Mouse (Mus musculus): ENCODE measurements around the gene Zfp330. TPM values are rescaled to one million over a fixed set of nuclear protein-coding genes. Genes with fewer than 3 reads are reported as not detected.

Gene Zfp330
- 78.3 and 79.0 TPM in 2 replicates for polyA plus RNA-seq (2016; fragmentation: Nextera tagmentation; extraction: Ambion mirVana)

DNA sequence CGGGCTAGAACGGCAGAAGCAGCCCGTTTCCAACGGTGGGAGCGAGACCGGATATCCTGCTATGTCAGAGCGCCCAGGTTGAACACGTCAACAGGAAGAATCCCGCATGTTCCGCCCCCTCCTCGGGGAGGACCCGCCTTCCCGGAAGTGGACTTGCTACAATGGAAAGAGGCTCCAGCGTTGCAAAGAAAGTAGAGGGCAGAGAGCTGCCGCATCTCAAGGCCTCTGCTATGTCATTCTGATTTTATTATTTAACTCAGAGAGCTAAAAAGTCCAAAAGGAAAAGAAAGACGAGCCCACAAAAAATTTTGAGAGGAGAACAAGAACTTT is at the start of gene Zfp330:
TSS of gene Zfp330 (minus strand) at position 68 of the 330 bp plus-strand sequence.
- peak within 1 kb of the TSS; percentile 94 for H3K27ac ChIP-seq
- 1% methylated on average over 16 of the region's 16 CpGs for WGBS
- H3K27me3 ChIP-seq (ENCODE audit: low read depth, poor library complexity, severe bottlenecking): no peaks in the 10 kb centered on the region
- H3K9me3 ChIP-seq (replicated peaks): no peaks in the 10 kb centered on the region
- peaks cover 12% of the 10 kb centered on the region for H3K4me1 ChIP-seq
- peak within 1 kb of the TSS; percentile 88 for H3K4me3 ChIP-seq
- peaks cover 38% of the 10 kb centered on the region for H3K36me3 ChIP-seq
- DNase-seq (ENCODE audit: low spot score): peak; percentile 89

DNA sequence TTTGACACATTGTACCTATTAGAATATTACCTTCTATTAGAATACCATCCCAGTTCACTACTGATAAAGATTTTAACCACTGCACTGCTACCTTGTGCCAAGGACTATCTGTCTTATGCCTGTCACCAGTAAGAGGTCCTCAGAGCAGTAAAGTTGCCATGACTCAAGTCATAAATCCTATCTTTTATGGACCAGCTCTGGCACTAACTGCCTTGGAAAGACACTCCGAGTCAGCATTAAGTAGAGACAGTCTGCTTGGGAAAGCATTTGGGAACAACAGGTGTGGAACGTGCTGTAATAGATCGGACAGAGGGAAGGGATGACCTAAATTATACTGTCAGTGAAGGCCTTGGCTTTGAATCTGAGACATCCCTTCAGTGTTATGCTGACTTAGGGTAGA is 4.0 kb upstream of the Zfp330 start:
- DNase-seq (ENCODE audit: low spot score): no peak
- no peaks in the 10 kb centered on the region for H3K36me3 ChIP-seq
- H3K4me1 ChIP-seq: peaks cover 9% of the 10 kb centered on the region

DNA sequence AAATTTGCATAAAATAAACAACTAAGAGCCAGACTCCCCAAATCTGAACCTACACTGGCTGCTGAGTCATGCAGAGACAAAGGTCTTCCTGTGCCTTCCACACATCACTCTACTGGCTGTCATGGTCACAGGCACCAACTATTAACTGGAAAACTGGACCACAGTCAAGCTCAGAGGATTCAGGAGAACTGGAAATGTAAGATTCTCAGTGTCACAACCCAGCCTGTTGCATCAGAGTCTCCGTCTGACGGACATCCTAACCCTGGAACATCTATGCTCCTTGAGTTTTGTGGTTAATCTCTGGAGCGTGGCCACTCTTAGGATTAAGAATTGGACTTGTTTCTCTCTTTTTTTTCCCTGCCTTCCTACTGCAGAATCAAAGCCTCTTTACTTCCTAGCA is 3.4 kb upstream of the Zfp330 start:
- Histone ChIP-seq H3K27ac (no peak overlapping the region), H3K4me1 (peaks cover 12% of the 10 kb centered on the region), H3K27me3 (ENCODE audit: low read depth, poor library complexity, severe bottlenecking) (no peaks in the 10 kb centered on the region), H3K4me3 (no peak overlapping the region), H3K9me3 (replicated peaks) (no peaks in the 10 kb centered on the region), H3K36me3 (peaks cover 4% of the 10 kb centered on the region)
- WGBS: 92% methylated on average over 3 of the region's 3 CpGs
- DNase-seq (ENCODE audit: low spot score): no peak

More for the DNA sequence above, 4.0 kb upstream of the Zfp330 start:
- Histone ChIP-seq H3K9me3 (replicated peaks) (no peaks in the 10 kb centered on the region), H3K4me3 (no peak overlapping the region), H3K27ac (no peak overlapping the region), H3K27me3 (ENCODE audit: low read depth, poor library complexity, severe bottlenecking) (no peaks in the 10 kb centered on the region)
- 31% methylated on average over 3 of the region's 3 CpGs for WGBS

DNA sequence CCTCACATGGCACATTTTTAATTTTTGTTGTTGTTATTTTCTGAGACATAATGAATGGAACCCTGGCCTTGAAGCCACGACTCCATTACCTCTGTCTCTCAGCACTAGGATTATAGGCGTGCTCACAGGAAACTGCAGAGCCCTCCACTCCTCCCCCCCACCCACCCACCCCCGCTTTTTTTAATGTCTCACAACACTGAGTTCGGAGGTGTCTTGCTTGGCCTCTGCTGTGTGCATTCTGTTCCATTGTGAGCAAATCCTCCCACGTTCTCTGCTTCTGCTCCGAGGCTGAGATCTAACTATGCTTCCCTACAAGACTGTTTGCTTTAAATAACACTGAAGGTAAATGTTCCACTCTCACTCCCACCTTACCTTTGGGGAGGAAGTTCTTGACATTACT is 522 bp upstream of the Zfp330 start:
- Histone ChIP-seq H3K4me1 (peaks cover 12% of the 10 kb centered on the region), H3K27me3 (ENCODE audit: low read depth, poor library complexity, severe bottlenecking) (no peaks in the 10 kb centered on the region), H3K4me3 (peak overlapping the region; percentile 88), H3K9me3 (replicated peaks) (no peaks in the 10 kb centered on the region), H3K36me3 (peaks cover 33% of the 10 kb centered on the region), H3K27ac (peak overlapping the region; percentile 94)
- no peak for DNase-seq (ENCODE audit: low spot score)
- 63% methylated on average over 6 of the region's 6 CpGs for WGBS

DNA sequence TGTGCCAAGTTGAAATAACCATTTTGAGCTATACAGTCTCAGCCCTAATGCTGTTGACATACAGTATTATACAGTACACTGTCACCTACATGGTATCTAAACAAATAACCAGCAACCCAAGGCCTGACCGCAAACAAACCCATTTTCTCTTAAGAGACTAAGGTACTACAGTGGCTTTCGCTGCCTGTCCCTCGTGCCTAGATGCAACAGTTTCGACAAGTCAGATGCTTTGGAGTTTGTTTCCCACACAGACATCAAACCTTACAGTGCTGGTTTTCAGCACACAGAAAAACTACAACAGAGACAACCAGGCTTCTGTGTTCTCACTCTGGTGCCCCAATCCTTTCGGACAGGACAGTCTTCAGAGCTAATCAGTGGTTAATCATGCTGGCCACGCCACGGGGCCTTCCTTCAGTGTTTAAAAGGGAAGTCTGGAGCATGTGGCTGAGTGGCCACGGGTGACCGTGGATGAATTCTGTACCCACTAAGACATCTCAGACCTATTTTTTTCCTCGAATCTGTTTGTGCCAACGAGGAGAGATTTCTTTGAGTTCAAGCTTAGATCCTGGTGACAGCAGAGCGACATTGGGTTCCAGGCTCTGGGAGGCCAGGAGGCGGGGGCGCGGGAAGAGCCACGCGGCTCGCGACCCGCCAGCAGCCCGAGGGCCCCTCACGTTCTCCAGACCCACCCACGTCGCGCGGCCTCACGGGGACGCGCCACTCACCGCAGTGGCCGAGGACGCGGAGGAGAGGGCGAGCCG is 448 bp downstream of the Zfp330 start:
- 5% methylated on average over 35 of the region's 35 CpGs for WGBS
- Histone ChIP-seq H3K27me3 (ENCODE audit: low read depth, poor library complexity, severe bottlenecking) (no peaks in the 10 kb centered on the region), H3K27ac (peak overlapping the region; percentile 94), H3K36me3 (peaks cover 43% of the 10 kb centered on the region), H3K4me3 (peak overlapping the region; percentile 88), H3K9me3 (replicated peaks) (no peaks in the 10 kb centered on the region), H3K4me1 (peaks cover 12% of the 10 kb centered on the region)
- DNase-seq (ENCODE audit: low spot score): no peak

DNA sequence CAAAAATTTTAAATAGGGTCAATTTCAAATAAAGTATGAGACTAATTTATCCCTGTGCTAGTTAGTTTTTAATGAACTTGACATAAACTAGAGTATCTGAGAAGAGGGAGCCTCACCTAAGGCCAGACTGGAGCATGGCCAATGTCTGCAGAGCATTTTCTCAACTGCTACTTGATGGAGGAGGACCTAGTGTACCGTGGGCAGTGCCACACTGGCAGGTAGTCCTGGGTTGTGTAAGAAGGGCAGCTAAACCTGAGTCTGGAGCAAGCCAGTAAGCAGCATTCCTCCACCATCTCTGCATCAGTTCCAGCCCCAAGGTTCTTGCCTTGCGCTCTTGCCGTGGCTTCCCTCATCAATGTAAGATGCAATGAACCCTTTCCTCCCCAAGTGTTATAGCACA is 3.1 kb downstream of the Zfp330 start:
- Histone ChIP-seq H3K4me1 (peaks cover 12% of the 10 kb centered on the region), H3K27me3 (ENCODE audit: low read depth, poor library complexity, severe bottlenecking) (no peaks in the 10 kb centered on the region), H3K27ac (no peak overlapping the region), H3K4me3 (no peak overlapping the region), H3K36me3 (peaks cover 68% of the 10 kb centered on the region), H3K9me3 (replicated peaks) (no peaks in the 10 kb centered on the region)
- 94% methylated on average over 3 of the region's 3 CpGs for WGBS
- no peak for DNase-seq (ENCODE audit: low spot score)

DNA sequence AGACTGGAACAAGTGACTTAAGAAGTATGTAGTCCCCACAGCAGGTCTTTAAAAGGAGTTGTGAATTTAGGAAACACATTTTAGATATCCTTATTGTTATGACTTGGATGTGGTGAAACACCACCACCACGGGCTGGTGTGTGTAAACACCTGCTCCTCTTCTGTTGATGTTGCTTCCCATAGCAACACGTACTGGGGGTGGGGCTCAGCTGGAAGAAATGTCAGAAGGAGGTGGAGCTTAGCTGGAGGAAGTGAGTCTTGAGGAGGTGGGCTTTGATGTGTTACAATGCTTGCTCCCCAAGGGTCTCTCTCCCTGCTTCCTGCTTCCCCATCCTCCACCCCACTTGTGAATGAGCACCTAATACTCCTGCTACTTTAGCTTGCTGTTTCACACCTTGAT is 14.9 kb downstream of the Zfp330 start:
- Histone ChIP-seq H3K9me3 (replicated peaks) (no peaks in the 10 kb centered on the region), H3K36me3 (peaks cover 33% of the 10 kb centered on the region), H3K4me1 (no peaks in the 10 kb centered on the region), H3K27me3 (ENCODE audit: low read depth, poor library complexity, severe bottlenecking) (no peaks in the 10 kb centered on the region), H3K4me3 (no peak overlapping the region), H3K27ac (no peak overlapping the region)
- 54% methylated on average over 2 of the region's 2 CpGs for WGBS
- no peak for DNase-seq (ENCODE audit: low spot score)

DNA sequence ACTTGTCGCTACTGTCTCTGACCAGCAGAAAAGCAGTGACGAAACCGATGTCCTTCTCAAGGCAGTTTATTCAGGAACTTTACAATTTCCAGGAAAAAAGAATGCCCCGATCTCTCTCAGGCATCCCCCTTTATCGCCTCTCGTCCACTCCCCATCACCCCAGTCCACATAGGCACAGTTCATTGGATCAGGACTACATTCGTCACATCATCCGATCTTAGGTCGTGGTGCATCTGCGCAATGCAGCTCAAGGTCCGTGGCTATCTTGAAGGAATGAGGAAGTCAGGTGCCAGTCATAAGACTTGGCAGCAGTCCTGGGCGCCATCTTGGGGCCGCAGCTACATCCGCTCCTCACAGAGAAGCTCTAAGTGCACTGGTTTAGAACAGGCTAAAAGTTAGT is 19.0 kb downstream of the Zfp330 start:
- Histone ChIP-seq H3K9me3 (replicated peaks) (no peaks in the 10 kb centered on the region), H3K27ac (no peak overlapping the region), H3K4me3 (no peak overlapping the region), H3K27me3 (ENCODE audit: low read depth, poor library complexity, severe bottlenecking) (no peaks in the 10 kb centered on the region), H3K36me3 (no peaks in the 10 kb centered on the region), H3K4me1 (no peaks in the 10 kb centered on the region)
- no peak for DNase-seq (ENCODE audit: low spot score)
- WGBS: 95% methylated on average over 14 of the region's 14 CpGs

DNA sequence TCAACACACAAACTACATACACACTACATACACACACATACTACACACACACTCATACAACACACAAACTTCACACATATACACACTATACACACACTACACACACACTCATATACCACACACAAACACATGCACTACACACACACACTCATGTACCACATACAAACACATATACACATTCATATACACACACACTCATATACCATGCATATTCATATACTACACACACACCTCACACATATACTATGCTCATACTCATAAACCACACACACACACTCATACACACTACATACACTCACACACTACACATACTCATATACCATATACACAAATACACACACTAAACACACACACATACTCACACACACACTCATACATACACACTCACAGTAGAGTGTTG is 27.3 kb downstream of the Zfp330 start:
- Histone ChIP-seq H3K4me3 (no peak overlapping the region), H3K9me3 (replicated peaks) (no peaks in the 10 kb centered on the region; the same call in 1 of the 2 replicates), H3K27me3 (ENCODE audit: low read depth, poor library complexity, severe bottlenecking) (no peaks in the 10 kb centered on the region), H3K27ac (no peak overlapping the region), H3K36me3 (no peaks in the 10 kb centered on the region), H3K4me1 (no peaks in the 10 kb centered on the region)
- no peak for DNase-seq (ENCODE audit: low spot score)

DNA sequence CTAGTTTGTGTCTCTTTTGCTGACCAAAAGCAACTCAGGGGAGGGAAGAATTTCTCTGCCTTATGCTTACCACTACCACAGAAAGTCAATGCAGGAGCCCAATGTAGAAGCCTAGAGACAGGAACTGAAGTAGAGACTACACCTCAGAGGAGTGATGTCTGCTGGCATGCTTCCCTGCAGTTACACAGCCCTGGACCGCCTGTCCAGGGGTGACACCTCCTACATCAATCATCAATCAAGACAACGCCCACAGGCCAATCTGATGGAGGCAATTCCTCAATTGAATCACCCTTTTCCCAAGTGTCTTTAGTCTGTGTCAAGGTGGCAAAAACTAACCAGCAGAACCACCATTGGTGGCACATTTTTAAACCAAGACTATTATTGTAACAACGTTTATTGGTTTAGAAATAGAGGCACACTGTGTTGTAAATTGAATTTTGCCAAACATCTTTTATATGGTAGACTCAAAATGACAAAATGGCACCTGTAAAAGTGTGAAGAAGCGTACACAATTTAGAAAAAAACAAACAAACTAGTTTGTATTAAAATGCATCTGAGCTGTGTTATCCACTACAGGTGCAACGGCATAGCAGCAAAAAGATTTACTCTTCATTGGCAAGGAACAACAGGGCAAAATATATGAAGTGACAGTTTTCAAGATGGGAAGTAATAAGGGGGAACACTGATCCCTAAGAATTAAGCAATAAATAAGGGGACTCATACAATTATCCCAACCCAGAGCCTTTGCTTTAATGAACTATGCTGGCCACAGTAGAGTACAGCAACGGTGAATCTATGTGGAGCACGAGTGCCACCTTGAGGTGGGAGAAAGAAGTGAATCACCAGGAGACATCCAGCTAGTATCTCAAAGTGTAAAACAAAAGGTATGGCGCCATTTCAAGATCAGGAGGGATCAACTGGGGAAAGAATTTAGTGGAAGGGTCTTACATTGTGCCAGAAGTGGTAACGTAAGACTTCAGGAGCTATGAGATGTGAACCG is 29.8 kb downstream of the Zfp330 start:
- no peaks in the 10 kb centered on the region for H3K4me1 ChIP-seq
- 49% methylated on average over 10 of the region's 10 CpGs for WGBS
- no peaks in the 10 kb centered on the region for H3K36me3 ChIP-seq
- H3K27me3 ChIP-seq (ENCODE audit: low read depth, poor library complexity, severe bottlenecking): no peaks in the 10 kb centered on the region
- DNase-seq (ENCODE audit: low spot score): peak; percentile 79
- no peak overlapping the region for H3K27ac ChIP-seq
- H3K4me3 ChIP-seq: no peak overlapping the region
- no peaks in the 10 kb centered on the region; the same call in 1 of the 2 replicates for H3K9me3 ChIP-seq (replicated peaks)

Other genes starting within 250 kb of the Zfp330 start
- gene Rnf150, start 89.2 kb upstream of the Zfp330 start, polyA plus RNA-seq (2016; fragmentation: Nextera tagmentation; extraction: Ambion mirVana): 1.3 and 2.1 TPM in 2 replicates